Mouse (Mus musculus) stomach, embryonic 15.5 days (tissue): ENCODE measurements around the gene Rnaseh2c. TPM values are rescaled to one million over a fixed set of nuclear protein-coding genes. Genes with fewer than 3 reads are reported as not detected.

Source experiments
- ATAC-seq: fragments of 200-750 bp; cut with Nextera tagmentation; 2 replicates; pipeline ENCODE4 v1.8.0; 2017; ENCODE audit warnings: low read depth, moderate number of reproducible peaks, moderate TSS enrichment; ENCODE audit not compliant: insufficient read depth, low FRiP score
- H3K27ac ChIP-seq: fragments of 300-500 bp; sonication (generic); 2 replicates; pipeline ENCODE4 v1.5.1; 2015; ENCODE audit warnings: mild to moderate bottlenecking, inconsistent platforms
- H3K27me3 ChIP-seq: fragments of 300-500 bp; sonication (generic); replicated peaks from 2 replicates; pipeline ENCODE4 v1.6.1; 2015; ENCODE audit warnings: inconsistent platforms
- H3K36me3 ChIP-seq: fragments of 300-500 bp; sonication (generic); 2 replicates; pipeline ENCODE4 v1.6.1; 2015; ENCODE audit warnings: inconsistent platforms
- H3K4me1 ChIP-seq: fragments of 300-500 bp; sonication (generic); 2 replicates; pipeline ENCODE4 v1.6.1; 2015; ENCODE audit warnings: inconsistent platforms
- H3K4me2 ChIP-seq: fragments of 300-500 bp; sonication (generic); 2 replicates; pipeline ENCODE4 v1.6.1; 2015; ENCODE audit warnings: mild to moderate bottlenecking, inconsistent platforms
- H3K4me3 ChIP-seq: fragments of 300-500 bp; sonication (generic); replicated peaks from 2 replicates; pipeline ENCODE4 v1.5.1; 2015; ENCODE audit warnings: inconsistent platforms
- H3K9ac ChIP-seq: fragments of 300-500 bp; sonication (generic); 2 replicates; pipeline ENCODE4 v1.6.1; 2015; ENCODE audit warnings: inconsistent platforms
- H3K9me3 ChIP-seq: fragments of 300-500 bp; sonication (generic); 2 replicates; pipeline ENCODE4 v1.6.1; 2016; ENCODE audit warnings: inconsistent platforms
- WGBS: fragments of 180-500 bp; shearing (Covaris S2); methylation state at CpG from one replicate; pipeline ENCODE4 v1.1.7; 2015; 5-methylcytosine and 5-hydroxymethylcytosine counted together
- polyA plus RNA-seq: library from polyadenylated mRNA; unstranded; fragments of >200 nt; fragmentation: Nextera tagmentation; extraction: Ambion mirVana; gene quantifications from 2 replicates; pipeline ENCODE4 v1.2.1, GENCODE M21; 2015

Gene Rnaseh2c
- polyA plus RNA-seq, 1 experiment from 2014 or later, result 124 TPM

DNA sequence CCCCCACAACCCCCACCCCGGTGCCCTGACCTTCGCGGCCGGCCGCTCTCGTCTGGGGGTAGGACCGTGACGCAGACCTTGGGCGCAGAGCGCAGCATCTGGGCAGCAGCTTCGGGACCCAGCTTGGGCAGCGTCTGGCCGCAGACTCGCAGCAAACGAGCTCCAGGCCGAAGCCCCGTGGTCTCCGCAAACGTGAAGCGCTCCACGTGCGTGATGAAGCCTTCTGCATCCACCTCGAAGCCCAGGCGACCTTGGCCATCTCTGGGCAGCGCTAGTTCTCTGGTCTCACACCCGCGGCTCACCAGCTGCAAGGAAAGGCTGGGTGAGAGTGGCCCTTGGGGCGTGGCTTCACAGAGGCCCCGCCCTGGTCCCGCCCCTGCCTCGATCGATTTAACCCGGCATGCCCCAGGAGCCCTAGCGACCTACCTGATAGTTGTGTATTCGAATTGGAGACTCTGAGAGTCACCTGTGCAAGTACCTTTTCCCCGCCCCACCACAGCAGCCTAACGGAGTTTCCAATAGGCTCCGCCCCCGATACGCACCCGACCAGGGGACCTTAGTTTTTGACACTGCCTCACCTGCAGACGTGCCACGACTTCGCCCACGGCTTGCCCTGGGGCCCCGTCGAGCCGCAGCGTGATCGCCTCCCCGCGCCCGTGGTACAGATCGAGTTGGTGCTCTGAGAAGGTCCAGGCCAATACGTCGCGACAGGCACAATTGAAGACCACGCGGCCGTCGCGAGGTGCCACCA lies 52.5 kb downstream of the Rnaseh2c start:
- Histone ChIP-seq H3K9me3 (no peaks in the 10 kb centered on the region), H3K4me2 (peak overlapping the region; percentile 75), H3K4me3 (peak overlapping the region; percentile 37), H3K36me3 (peaks cover 10% of the 10 kb centered on the region), H3K9ac (no peak overlapping the region), H3K4me1 (peaks cover 22% of the 10 kb centered on the region), H3K27me3 (peaks cover 11% of the 10 kb centered on the region), H3K27ac (no peak overlapping the region)
- ATAC-seq, result peak; percentile 64
- WGBS, result 23% methylated on average over 62 of the region's 62 CpGs

DNA sequence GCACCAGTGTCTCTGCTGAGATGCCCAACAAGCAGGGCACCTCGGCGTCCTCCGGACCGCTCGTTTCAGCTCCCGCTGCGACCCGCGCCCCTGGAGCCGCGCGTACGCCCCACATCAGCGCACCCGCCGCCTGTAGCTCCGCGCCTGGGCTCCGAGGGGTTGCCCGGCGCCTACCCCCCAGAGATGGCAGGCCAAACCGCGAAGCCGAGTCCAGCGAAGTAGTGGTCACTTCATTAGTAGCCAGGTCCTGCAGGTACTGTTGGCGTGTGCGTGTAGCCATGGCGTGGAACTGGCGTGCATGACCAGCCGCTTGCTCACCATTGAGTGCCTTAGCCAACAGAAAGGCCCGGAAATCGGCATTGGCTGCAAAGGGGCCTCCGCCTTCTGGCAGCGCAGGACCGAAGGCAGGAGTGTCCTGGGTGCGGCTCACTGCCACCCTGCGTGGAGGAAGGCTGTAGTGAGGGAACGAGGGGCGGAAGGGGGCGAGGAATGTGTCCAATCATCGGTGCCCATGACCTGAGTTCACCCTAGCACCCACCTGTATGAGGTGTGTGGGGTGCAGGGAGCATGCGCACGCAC lies 53.1 kb downstream of the Rnaseh2c start:
- peaks cover 12% of the 10 kb centered on the region for H3K36me3 ChIP-seq
- no peaks in the 10 kb centered on the region for H3K9me3 ChIP-seq
- no peak overlapping the region for H3K9ac ChIP-seq
- H3K27me3 ChIP-seq, result peaks cover 11% of the 10 kb centered on the region
- H3K4me3 ChIP-seq, result peak overlapping the region; percentile 37
- no peak for ATAC-seq
- no peak overlapping the region for H3K27ac ChIP-seq
- H3K4me2 ChIP-seq, result peak overlapping the region; percentile 75
- H3K4me1 ChIP-seq, result peaks cover 16% of the 10 kb centered on the region
- WGBS, result 36% methylated on average over 43 of the region's 43 CpGs

Other genes starting within 250 kb of the Rnaseh2c start
- gene Eif1ad, start 235.1 kb upstream of the Rnaseh2c start, polyA plus RNA-seq, result 48.0 and 51.2 TPM in 2 replicates
- gene Banf1, start 234.7 kb upstream of the Rnaseh2c start, polyA plus RNA-seq, result 433 and 441 TPM in 2 replicates
- 74.8 and 75.3 TPM in 2 replicates for gene Sart1, start 213.2 kb upstream of the Rnaseh2c start, polyA plus RNA-seq
- gene Tsga10ip, start 199.3 kb upstream of the Rnaseh2c start, polyA plus RNA-seq, result 8.3 and 12.9 TPM in 2 replicates
- 210 and 222 TPM in 2 replicates for gene Drap1, start 176.9 kb upstream of the Rnaseh2c start, polyA plus RNA-seq
- gene AI837181, start 176.7 kb upstream of the Rnaseh2c start, polyA plus RNA-seq, result 47.8 and 49.4 TPM in 2 replicates
- not detected in 2 replicates for gene Fosl1, start 154.3 kb upstream of the Rnaseh2c start, polyA plus RNA-seq
- gene Ccdc85b, start 144.0 kb upstream of the Rnaseh2c start, polyA plus RNA-seq, result 11.8 and 11.9 TPM in 2 replicates
- 99.4 and 99.7 TPM in 2 replicates for gene Fibp, start 141.3 kb upstream of the Rnaseh2c start, polyA plus RNA-seq
- gene Ctsw, start 133.4 kb upstream of the Rnaseh2c start, polyA plus RNA-seq, result 1.3 and 2.3 TPM in 2 replicates
- 145 and 152 TPM in 2 replicates for gene Efemp2, start 127.9 kb upstream of the Rnaseh2c start, polyA plus RNA-seq
- 35.6 and 36.3 TPM in 2 replicates for gene Mus81, start 113.5 kb upstream of the Rnaseh2c start, polyA plus RNA-seq
- 2,358 and 2,394 TPM in 2 replicates for gene Cfl1, start 111.4 kb upstream of the Rnaseh2c start, polyA plus RNA-seq
- not detected in 2 replicates for gene 1700020D05Rik, start 98.1 kb upstream of the Rnaseh2c start, polyA plus RNA-seq
- 8.8 and 11.1 TPM in 2 replicates for gene Snx32, start 91.3 kb upstream of the Rnaseh2c start, polyA plus RNA-seq
- gene Ovol1, start 41.2 kb upstream of the Rnaseh2c start, polyA plus RNA-seq, result 14.6 and 17.8 TPM in 2 replicates
- 7.1 and 8.3 TPM in 2 replicates for gene Ap5b1, start 33.8 kb upstream of the Rnaseh2c start, polyA plus RNA-seq
- 42.2 and 49.1 TPM in 2 replicates for gene Kat5, start 8.4 kb downstream of the Rnaseh2c start, polyA plus RNA-seq
- gene Rela, start 35.6 kb downstream of the Rnaseh2c start, polyA plus RNA-seq, result 43.5 and 46.0 TPM in 2 replicates
- 28.7 and 28.8 TPM in 2 replicates for gene Sipa1, start 61.8 kb downstream of the Rnaseh2c start, polyA plus RNA-seq
- gene Map3k11, start 86.9 kb downstream of the Rnaseh2c start, polyA plus RNA-seq, result 27.7 and 32.3 TPM in 2 replicates
- 17.7 and 19.3 TPM in 2 replicates for gene Pcnx3, start 87.0 kb downstream of the Rnaseh2c start, polyA plus RNA-seq
- 0.52 and 1.3 TPM in 2 replicates for gene Kcnk7, start 102.5 kb downstream of the Rnaseh2c start, polyA plus RNA-seq
- 45.0 and 50.0 TPM in 2 replicates for gene Ehbp1l1, start 124.4 kb downstream of the Rnaseh2c start, polyA plus RNA-seq
- gene Fam89b, start 127.8 kb downstream of the Rnaseh2c start, polyA plus RNA-seq, result 76.4 and 81.5 TPM in 2 replicates
- 27.1 and 30.6 TPM in 2 replicates for gene Ltbp3, start 139.0 kb downstream of the Rnaseh2c start, polyA plus RNA-seq
- gene Scyl1, start 169.5 kb downstream of the Rnaseh2c start, polyA plus RNA-seq, result 63.6 and 68.9 TPM in 2 replicates